Mouse (Mus musculus) spleen, postnatal 4 days (tissue): ENCODE results near the gene Dnttip2.
"Not testable (repeated sequence)": the region's sequence is repeated elsewhere in the genome, so short reads cannot be mapped to it uniquely, and the experiment has no call there.

Experiments
- DNase-seq, 2 experiments: peaks; one replicate each; pipeline ENCODE4 v3.0.0; 2022; ENCODE audit warnings: low spot score in 2 of 2

Dnttip2 gene

DNA sequence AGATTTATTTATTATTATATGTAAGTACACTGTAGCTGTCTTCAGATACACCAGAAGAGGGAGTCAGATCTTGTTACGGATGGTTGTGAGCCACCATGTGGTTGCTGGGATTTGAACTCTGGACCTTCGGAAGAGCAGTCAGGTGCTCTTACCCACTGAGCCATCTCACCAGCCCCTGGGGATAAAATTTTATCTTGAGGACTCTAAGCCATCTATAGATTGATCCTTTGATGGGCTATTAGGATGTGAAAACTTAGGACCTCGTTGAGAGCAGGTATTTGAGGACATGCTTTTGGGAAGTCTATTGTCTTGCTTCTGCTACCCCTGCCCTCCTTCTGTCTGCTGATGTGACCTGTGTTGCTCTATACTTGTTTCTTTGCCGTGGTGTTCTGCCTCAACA, 15.2 kb downstream of the Dnttip2 start:
- DNase-seq: not testable (repeated sequence)

DNA sequence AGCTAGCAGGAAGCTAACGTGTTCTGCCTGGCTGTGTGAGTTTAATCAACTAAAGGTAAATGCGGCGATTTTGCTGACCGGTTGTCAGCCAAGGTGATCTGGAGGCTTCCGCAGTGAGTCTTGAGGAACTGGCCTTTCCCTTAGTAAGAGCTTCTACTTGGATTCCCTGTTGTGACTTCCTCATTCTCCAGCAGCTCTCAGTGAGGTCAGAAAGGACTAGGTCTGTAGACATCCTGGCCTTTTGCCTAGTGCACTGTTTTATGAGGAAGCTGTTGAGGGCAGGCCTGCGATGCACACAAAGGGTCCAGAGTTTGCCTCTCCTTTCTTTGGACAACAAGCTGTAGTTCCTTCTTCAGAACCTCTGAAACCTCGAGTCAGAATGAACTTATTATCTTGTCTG, 16.5 kb downstream of the Dnttip2 start:
- no peak for DNase-seq

DNA sequence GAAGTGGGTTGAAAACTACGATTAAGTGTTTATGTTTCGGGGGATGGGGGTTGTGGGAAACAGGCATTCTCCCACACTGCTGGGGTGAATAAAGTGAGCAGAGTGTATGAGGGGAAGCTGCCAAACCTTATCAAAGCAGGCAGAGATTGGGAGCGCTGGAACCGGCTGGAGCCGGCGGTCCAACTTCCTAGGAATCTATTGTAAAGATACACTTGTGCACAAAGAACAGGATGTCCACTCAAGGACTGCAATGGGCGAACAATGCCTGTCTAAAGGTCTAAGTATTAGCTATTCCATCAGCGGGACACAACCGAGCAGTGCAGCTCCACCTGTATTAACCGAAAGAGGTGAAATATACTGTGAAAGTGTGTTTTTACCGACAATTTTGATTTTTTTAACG, 17.6 kb downstream of the Dnttip2 start:
- DNase-seq: no peak

DNA sequence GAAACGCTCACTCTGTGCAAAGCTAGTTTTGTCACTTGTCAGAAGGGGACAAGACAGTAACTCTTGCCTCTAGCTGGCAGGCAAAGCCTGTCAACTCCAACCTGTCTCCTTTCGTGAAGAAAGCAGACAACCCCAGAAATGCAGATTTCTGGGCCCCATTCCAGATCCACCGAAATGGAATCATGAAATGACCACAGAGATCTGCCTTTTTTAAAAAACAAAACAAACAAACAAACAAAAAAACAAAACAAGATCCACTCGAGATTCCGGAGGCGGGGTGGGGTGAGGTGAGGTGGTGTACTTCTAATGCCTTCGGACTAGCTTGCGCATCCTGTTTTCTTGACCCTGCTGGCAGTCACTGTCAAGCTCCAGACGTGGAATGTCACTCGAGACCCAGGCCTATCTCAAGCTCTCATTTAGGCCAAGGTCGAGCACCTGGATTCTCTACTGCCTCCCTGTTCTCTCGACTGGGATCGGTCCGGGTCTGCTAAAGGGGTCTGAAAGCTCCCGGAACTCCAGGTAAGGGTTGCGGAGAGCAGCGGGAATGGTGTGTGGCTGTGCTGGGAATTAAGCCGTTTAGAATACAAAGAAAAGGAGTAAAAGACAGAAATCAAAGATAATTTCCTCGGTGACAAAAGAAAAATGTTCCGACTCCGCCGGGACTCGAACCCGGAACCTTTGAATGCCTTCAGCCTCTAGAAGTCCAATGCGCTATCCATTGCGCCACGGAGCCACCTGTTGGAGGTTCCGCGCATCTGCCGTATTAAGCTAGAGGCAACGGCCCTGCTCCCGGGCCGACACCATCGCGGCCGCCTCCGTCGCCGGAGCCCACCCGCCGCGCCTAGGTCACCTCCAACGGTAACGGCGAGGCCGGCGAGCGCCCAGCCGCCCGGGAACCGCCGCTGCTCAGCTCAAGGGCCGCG, 18.4 kb downstream of the Dnttip2 start:
- DNase-seq: peak; percentile 94 to 99

DNA sequence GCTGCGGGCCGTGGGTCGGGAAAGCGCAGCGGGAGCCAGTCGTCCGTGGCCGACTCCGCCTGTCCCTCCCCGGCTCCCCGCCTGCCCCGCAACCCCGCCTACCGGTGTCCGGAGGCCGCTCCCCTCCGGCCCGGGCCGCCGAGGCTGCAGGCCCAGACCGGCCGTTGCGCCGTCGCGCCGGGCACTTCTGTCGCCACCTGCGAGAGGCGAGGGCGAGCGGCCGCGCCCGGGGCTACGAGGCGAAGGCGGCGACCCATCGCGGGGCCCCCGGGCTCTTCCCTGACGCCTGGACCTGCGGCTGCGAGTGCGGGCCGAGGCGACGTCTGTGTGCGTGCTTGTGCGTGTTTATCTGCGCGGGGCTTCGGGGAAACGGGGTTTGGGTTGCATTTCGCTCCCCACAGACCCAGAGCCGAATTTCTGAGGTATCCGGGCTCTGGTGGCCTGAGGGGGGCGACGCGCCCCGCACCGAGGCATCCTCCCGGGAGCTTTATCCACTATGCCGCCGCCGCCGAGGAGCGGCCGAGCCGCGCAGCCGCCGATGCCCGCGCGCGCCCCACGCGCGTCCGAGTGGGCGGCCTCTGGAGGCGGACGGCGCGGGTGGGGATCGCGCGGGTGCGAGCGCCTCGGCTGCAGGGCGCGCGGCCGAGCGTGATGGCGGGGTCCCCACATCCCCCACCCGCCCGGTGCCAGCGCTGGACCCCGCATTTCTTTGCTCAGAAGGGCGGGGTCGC, 19.2 kb downstream of the Dnttip2 start:
- peak in 1 of 2 experiments; percentile 73 for DNase-seq

DNA sequence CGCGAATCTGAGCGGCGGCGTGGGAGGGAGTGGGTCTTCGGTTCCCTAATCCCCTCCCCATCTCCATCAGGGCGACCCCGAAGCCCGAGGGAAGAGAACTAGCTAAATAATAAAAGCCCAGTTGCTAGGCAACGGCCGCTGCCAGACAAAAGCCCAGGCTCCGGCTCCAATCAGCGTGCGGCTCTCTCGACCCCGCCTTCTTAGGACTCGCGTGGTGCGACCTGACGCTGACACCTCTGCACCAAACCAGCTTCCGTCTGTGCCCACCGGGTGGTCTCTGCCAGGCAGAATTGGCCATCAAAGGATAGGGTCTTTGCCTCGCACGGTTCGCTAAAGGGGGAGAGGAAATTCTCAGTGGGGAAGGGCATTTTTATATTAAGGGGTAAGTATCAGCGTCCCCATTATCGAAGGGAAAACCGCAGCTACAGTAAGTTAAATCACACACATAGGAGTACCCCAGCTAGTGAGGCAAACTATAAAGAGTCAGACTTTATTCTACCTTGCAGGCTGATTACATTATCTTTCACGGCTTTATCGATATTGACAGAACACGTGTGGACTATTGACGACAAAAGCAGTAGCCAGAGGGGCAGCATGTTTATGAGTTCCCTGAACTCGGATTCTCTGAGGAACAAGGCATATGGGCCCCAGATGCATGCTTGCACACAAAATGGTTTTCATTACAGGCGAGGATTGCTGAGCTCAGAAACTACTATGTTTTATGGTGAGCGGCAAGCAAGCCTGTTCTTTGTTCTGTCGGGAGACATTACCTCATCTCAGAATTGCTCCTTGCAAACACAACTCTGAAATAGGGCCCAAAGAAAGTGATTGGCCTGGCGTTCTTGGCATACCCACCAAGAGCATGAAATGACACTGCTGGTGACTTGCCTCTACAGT, 20.0 kb downstream of the Dnttip2 start, which contains the start of gene Bcar3:
Bcar3 (plus strand) TSS at position 183 of the 897 bp plus-strand sequence.
- DNase-seq: peak; percentile 76 to 89

DNA sequence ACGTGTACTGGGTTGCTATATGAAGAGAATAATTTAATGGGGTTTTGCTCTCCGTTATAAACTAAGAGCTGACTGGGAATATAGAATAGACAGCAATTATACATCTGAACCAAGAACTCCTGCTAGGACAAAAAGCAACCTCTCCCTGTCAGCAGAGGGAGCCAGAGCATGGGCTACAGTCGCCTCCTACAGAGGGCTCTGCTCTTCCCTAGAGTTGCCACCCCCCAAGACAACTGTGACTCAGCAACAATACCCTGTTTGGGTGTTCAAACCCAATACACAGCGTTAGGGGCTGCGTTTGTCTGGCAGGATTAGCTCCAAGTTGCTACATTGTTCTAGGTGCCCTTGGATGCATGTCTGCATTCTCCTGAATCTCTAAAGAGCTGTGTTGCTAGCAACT, 21.3 kb downstream of the Dnttip2 start:
- peak; percentile 50 to 69 for DNase-seq

DNA sequence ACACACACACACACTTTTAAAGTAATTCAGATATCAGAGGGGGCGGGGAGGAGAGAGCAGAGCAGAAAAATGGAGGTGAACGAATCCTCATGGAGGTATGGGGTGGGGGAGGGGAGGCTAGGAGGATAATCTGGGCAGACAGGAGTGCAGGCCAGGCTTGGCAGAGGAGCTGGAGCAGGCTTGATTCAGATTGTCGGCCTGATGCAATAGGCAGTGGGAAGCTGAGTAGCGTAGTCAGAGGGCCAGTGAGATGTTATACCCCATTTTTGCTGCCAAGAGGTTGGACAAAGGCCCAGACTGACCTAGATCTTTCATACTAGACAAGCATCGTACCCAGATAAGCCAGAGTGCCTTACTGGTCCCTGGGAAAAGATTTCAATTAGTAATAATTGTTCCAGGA, 22.8 kb downstream of the Dnttip2 start:
- no peak for DNase-seq

DNA sequence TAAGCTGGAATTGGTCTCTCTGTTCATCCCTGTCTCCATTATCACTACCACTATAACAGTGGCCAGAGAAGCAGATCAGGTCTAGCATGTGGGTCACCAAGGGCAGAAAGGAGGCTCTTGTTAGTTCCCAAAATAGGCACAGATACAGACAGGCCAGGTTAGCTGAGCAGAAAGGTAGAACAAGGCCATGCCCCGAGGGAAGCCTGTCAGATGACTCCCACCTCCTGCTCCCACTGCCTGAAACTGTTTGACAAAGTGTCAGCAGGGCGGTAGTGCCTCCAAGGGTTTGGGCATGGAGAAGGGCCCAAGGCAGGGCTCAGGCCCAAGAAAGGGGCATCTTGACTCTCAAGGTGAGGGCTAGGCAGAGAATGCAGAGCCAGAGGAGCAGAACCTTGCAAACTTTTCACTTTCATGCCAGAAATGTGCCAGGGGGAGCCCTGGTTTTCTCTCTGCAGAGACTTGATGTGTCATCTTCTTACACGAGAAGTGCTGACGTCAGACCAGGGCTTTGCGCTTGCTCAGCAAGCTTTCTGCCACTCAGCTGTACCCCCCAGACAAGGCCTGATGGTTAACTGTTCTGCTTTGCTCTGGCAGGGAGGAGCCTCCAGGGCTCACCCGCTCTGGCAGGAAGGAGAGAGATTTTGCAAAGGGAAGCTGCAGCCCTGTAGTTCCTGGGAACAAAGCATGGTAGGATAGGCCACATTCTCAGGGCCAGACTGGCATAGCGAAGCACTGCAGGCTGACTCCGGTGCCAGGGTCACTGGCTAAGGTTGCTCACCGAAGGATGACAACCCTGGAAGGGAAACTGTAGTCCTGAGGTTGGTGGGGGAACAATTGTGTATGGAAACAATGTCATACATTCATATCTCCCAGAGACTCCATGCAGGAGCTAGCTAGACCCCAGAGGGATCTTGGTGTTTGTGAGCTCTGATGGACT, 27.1 kb downstream of the Dnttip2 start:
- no peak for DNase-seq

DNA sequence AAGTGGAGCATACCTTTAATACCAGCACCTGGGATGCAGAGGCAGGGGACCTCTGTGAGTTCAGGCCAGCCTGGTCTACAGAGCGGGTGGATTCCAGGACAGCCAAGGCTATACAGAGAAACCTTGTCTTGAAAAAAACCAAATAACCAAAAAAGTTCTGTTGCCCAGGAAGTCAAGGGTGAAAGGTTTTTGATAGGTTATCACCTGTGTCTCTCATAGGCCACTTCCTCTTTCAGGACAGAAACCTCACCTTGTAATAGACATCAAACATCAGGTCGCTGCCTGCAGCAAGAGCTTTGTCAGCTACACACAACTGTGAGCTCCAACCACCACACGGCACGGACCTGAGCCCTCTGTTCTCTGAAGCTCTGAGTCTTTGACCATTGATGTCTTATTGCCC, 30.4 kb downstream of the Dnttip2 start:
- no peak for DNase-seq

DNA sequence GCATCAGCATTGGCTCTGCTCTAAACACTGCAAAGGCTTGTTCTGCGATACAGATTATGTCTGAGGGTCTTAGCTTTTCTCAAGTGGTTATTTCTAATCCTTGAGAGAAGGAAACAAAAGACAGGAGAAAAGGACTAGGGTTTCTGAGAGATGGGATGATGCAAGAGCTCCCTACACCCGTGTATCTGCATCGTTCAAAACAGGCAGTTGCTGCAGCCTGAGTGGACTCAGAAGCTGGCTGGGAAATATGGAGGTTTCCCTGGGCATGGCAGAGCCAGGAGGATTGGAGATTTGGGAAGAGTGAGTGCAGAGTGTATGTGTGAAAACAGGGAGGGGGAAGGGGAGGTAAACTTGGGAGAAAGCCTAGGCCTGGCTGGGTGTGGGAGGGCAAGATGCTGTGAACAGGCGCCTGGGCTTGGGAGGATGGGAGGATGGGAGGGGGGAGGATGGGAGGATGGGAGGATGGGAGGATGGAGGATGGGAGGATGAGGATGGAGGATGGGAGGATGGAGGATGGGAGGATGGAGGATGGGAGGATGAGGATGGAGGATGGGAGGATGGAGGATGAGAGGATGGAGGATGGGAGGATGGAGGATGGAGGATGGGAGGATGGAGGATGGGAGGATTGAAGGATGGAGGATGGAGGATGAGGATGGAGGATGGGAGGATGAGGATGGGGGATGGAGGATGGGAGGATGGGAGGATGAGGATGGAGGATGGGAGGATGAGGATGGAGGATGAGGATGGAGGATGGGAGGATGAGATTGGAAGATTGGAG, 33.9 kb downstream of the Dnttip2 start:
- DNase-seq: no peak

DNA sequence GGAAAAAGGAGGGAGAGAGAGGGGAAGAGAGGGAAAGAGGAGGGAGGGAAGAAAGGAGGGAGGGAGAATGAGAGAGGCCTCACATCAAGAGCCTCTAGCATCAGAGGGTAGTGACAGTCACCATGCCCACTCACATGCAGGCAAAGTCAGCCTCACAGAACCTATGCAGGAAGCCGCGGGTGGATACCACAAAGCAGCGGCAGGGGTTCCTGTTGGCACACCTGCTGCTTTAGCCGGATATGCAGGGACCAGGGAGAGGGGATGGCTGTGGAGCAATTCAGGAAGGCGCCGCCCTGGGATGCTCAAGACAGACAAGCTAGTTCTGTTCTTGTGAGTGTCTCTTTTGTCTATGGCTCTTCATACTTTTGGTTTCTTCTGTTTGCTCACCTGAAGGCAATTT, 34.8 kb downstream of the Dnttip2 start:
- no peak for DNase-seq

DNA sequence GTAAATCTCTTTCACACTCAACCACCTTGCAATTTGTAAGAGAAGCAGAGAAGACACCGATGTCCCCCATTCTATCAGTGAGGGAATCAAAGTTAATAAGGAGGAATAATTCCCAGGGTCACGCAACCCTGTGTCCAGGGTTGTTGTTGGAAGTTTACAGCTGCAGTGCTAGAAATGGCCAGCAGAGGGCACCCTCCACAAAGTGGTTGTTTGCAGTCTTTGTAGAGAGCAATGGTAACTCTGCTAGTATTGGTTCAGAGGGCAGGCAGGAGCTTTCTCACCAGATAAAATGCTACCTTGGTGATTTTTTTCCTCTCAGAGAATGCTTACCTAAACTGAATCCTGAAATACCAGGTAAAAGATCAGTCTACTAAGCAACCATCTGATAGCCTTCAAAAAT, 37.9 kb downstream of the Dnttip2 start:
- DNase-seq: peak; percentile 68 to 91

DNA sequence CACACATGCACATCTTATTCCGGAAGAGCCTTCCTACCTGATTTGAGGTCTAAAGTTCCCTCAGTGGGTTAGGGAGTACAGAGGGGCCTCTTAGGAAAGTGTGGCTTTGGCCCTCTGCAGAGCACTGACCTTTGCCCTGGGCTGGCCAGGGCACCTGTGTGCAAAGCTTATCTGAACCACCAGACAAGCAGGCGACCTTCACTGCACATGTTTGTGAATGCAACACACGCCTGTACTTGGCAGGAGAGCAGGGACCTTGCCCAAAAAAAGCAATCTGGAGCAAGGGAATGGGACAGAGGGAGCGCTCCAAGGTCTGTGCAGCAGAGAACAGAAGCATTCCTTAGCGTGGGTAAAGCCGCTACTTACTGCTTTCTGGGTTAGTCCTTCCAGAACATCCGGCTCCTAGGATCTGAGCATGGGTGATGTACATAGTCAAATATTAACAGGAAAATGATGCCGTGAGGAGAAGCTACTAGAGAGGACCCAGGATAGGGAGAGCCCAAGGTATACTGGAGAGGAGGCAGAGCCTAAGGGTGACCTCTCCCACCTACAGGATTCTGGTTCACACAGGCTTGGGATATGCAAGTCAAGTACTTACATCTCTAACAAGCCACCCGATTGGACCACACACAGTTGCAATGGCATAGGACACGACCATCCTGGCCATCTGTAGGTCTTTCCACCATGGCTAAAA, 38.9 kb downstream of the Dnttip2 start:
- no peak for DNase-seq

DNA sequence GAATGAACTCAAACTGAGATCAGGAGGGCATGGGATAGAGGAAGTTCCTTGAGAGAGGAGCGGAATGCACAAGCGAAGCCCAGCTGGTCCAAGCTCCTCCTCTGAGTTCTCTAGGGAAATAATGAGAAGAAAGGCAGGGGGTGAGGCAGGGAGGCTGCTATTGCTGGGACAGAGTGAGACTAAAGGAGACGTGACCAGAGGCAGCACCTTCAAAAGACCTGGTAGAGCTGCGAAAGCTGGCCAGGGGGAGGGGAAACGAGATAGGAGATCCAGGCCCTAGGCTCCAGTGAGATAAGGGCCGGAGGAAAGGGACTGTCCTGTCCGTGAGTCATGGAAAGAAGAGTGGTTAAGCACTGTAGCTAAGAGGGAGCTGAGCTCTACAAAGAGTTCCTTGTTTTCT, 39.7 kb downstream of the Dnttip2 start:
- no peak for DNase-seq

DNA sequence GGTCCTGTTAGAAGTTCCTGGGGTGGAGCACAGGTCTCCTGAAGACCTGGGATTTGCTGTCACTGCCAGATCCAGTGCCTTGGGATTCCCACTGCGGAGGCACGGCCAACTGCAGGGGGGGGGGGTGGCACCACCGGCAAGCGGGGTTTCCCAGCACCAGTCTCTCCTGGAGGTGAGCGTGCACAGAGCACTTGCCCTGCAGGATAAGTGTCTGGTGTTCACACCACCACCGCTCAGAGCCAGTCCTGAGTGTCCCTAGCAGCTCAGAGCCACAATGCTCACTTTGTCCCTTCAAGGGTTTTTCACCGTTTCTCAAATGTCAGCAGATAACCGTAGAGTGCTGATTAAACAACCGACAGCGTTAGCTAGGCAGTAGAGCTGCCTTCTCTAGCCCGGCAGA, 42.4 kb downstream of the Dnttip2 start:
- no peak for DNase-seq

DNA sequence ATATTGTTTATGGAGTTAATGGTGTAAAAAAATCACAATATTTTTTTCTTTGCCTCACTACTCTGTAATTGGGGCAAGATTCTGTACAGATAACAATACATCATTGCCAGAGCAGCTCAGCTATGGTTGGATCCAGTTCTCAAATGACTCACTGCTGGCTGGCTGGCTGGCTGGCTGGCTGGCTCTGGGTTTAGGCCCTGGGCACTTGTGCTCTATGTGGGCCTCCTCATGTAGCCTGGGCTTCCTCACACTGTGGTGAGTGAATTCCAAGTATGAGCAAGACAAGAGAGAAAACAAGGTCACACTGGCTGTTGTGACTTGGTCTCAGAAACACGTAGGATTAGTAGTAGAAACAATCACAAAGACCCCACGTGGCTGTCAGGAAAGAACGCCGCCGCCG, 43.2 kb downstream of the Dnttip2 start:
- DNase-seq: no peak

DNA sequence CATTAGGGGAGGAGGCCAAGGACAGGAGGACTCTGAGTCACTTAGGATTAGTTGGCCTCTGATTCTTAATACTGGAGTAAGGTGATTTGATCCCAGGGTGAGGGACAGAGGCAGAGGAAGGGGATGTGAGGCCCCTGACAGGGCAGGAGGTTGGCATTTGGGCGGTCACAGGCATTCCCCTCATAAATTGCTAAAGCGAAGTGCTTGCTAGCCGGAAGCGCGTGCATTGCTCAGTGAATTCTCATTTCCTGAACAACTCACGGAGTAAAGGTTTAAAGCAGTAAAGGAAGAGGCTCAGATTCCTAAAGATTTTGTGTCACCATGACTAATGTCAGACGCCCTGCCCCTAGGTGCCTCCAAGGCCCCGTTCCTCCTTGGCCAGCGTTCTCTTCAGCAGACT, 48.0 kb downstream of the Dnttip2 start:
- no peak for DNase-seq

DNA sequence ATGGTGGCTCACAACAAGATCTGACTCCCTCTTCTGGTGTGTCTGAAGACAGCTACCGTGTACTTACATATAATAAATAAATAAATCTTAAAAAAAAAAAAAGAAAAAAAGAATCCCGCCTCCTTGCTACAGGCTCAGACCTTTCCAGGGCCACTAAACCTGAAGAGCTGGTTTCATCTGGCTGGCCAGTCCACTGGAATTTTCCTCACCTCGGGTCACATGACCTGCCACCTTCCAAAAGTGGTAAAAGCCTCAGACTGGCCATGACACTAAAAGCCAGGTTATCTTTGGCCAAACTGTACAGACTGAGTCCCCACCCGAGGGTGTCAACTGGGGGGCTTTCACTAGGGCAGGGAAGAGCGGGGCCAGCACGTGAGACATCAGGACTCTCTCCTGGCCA, 49.7 kb downstream of the Dnttip2 start:
- DNase-seq: no peak
